Mouse (Mus musculus): ENCODE data around the gene Dmrtb1.

GRCm38 (mm10) chr4:107717718-107718313 lies 33.8 kb upstream of the Dmrtb1 start:
- TF ChIP-seq MAFK (IDR thresholded peaks at IDR 0.05; ENCODE audit: borderline replicate concordance, low read depth, low read length) (no peak), POLR2A (IDR thresholded peaks at IDR 0.05; ENCODE audit: control insufficient read depth in 1 of 2, insufficient read depth in 1 of 2, low read depth in 1 of 2, low read length in 2 of 2, poor library complexity in 1 of 2) (no peak), HCFC1 (IDR thresholded peaks at IDR 0.05; ENCODE audit: low read depth, low read length) (no peak), GATA1 (IDR thresholded peaks at IDR 0.05; ENCODE audit: low read depth, low read length) (no peak)
